Mouse (Mus musculus): Measurements from ENCODE around the gene Bcar3. TPM values are rescaled to one million over a fixed set of nuclear protein-coding genes. Genes with fewer than 3 reads are reported as not detected.
"Not testable (repeated sequence)": the region's sequence is repeated elsewhere in the genome, so short reads cannot be mapped to it uniquely, and the experiment has no call there.

Gene Bcar3
- polyA plus RNA-seq, 1 experiment = 57.8 TPM

- DNase-seq (ENCODE audit: low read depth) = no peak
These were observed 92.5 kb downstream of the Bcar3 start for GRCm38 (mm10) chr3:122386444-122386843.

DNA sequence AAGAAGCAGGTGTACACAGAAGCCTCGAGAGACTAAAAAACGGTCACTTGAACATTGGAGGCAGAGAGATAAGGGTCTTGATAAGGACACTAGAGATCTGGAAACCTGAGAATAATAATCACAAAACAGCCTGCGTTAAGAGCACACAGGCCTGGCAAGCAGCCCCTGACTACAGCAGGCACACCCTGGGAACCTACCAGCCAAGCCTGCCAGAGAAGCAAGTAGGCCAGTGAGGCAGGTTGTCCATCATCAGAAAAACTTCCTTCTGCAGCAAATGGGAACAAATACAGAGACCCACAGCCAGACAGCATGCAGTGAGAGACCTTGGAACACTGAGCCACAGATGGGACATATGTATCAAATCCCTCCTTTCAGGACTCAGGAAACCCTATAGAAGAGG, 93.8 kb downstream of the Bcar3 start:
- no peak for DNase-seq (ENCODE audit: low read depth)

DNA sequence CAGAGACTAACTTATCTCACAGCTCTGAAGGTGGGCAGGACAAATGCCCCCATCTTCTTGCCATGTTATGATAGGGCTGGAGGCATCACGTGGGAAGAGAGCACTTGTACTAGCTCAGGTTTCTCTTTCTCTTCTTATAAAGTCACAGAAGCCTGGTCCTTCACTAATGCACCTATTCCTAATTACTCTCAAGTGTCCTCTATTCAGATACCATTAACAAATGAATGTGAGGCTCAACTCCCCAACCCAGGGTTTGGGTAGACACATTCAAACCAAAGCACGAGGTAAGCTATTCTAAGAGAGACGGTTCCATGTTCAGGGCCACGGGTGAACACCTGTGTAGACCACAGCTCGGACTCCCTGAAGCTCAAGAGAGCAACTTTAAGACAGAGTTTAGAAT, 96.0 kb downstream of the Bcar3 start:
- DNase-seq (ENCODE audit: low read depth) = no peak

GRCm38 (mm10) chr3:122391098-122391497, 97.2 kb downstream of the Bcar3 start:
- DNase-seq (ENCODE audit: low read depth) = no peak

GRCm38 (mm10) chr3:122391816-122392215, 97.9 kb downstream of the Bcar3 start:
- no peak for DNase-seq (ENCODE audit: low read depth)

DNA sequence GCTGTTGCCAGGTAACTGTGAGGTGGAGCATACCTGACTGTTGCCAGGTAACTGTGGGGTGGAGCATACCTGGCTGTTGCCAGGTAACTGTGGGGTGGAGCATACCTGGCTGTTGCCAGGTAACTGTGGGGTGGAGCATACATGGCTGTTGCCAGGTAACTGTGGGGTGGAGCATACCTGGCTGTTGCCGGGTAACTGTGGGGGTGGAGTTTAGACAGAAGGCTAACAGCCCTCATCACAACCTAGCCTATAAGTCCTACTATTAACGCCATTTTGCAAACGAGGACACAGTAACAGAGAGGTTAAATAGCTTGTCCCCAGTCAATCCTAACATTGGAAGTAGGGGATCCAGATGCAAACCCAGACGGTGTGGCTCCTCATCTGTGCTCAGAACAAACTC, 99.5 kb downstream of the Bcar3 start:
- DNase-seq (ENCODE audit: low read depth) = not testable (repeated sequence)

DNA sequence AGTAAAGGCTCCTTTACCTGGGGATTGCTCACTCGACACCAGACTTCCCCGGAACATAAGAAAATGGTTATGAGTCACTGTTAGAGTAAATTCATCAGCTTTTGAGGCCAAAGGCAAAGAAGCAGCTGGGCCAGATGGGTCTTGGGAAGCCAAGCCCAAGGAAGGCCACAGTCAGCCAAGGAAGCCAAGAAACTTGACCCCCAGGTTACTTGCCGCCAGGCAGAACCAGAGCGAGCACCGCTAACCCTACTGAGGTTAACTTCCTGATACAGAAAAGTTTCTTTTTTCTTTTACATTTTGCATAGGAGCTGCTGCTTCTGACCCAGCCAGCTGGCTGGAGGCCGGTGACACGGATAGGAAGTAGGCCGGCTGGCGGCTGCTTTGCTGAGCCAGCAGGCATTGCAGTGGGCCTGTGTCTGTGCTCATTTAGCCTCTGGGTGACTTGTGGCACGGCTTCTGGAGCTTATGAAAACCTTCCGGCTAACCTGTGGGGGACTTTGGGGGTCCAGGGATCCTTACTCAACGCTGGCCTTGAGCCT, 100.0 kb downstream of the Bcar3 start:
- no peak for DNase-seq (ENCODE audit: low read depth)

GRCm38 (mm10) chr3:122396957-122397356, 103.0 kb downstream of the Bcar3 start:
- DNase-seq (ENCODE audit: low read depth) = no peak

DNA sequence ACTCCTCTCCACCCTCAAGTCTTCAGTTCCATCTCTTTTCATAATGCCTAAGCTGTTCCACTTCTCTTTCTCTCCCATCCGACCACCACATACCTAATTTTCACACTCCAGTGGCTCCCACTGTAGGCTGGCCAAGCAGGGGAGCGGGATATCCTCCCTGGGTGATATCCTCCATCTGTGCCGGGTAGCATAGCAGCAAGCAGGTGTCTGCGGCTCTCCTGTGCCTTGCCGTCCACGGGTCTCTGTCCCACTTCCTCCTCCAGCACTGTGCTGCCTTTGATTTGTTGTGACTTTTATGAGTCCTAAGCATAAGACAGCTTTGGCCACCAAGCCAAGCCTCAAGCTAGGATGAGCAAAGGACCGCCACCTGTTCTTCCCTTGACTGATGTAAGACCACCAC, 103.5 kb downstream of the Bcar3 start:
- DNase-seq (ENCODE audit: low read depth) = no peak

- no peak for DNase-seq (ENCODE audit: low read depth)
These were observed 107.1 kb downstream of the Bcar3 start for GRCm38 (mm10) chr3:122401011-122401410.

DNA sequence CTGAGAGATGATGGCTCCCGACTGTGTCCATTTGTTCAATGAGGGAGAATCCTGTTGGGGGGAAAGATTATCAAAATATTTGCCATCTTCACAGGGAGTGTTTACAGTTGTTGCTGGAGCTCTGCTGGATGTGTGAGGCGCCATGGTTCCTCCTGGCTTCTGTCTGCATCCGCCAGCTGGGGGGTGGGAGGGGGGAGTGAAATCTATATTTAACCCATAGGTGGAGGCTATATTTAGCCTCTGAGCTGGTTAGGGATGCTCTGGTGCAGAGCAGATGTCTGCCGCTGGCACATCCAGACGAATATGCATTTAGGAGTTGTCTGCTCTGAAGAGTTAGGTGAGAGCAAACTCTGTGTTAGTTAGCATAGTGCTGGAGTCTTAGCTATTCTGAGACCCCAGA, 108.2 kb downstream of the Bcar3 start:
- no peak for DNase-seq (ENCODE audit: low read depth)

- no peak for DNase-seq (ENCODE audit: low read depth)
These were observed 110.1 kb downstream of the Bcar3 start for GRCm38 (mm10) chr3:122403860-122404557.

DNA sequence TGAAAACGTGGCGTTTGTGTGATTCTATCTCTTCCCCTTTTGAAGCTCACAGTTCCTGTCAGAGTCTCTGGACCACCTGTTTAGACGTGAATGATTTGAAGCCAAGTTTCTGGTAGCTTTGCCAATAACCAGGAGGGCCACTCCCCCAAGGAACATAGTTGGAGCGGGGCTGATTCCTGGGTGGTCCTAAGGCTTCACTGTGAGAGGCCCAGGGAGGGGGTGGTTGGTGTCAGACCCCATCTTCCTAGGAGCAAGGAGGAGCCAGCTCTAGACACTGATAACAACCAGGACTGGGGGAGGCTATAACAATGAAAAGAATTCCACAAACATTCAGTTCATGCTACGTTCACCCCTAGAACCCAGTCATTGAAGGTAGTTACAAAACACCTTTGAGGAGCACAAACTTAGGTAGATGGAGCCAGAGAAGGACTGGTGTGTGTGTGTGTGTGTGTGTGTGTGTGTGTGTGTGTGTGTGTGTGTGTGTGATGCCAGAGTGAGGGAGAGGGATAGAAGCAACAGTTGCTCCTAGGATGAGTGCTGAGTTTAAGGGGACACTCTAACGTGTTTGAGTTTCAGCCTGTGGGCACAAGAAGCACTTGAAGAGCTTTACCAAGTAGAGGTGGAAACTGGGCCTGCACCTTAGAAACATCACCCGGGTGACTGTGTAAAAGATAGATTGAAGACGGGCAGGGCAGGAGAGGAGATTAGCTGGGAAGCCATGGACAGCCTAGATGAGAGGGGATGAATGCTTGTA, 111.4 kb downstream of the Bcar3 start:
- no peak for DNase-seq (ENCODE audit: low read depth)

DNA sequence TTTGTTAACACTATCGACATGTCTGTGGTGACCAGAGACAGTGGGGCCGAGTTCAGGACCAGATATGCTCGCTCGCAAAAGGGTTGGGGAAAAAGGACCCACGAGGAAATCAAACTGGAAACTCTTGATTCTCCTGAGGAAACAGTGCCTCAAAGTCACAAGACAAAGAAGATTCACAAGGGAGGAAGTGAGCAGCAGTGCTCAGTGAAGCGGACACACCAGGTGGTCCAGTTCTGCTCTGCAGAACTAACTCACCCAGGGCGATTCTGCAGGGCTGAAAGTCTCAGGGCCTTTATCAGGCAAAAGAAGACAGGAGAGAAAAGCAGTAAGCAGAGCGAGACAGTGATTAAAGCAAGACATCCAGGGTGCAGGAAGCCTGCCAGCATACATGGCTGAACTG, 112.5 kb downstream of the Bcar3 start:
- DNase-seq (ENCODE audit: low read depth) = no peak

DNA sequence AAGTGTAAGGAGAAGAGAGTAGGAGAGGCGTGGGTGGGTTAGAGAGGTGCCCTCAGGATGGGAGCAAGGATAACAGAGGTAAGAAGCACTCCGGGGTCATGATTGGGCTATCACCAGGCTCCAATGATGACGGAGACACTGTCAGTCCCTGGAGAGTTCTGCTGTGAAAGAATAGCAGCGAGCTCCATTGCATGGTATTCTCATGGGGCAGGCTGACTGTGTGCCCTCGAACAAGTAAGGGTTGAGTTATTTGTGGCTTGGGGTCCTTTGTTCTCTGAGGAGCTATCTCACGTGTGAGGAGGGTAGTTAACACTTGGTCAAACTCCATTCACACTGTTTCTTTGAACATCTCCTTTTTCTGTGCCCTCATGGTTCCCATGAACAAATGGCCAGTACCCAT, 113.8 kb downstream of the Bcar3 start:
- no peak for DNase-seq (ENCODE audit: low read depth)

GRCm38 (mm10) chr3:122408798-122409311, 114.9 kb downstream of the Bcar3 start:
- no peak for DNase-seq (ENCODE audit: low read depth)

- no peak for DNase-seq (ENCODE audit: low read depth)
These were observed 117.7 kb downstream of the Bcar3 start for GRCm38 (mm10) chr3:122411590-122411989.

- no peak for DNase-seq (ENCODE audit: low read depth)
These were observed 120.0 kb downstream of the Bcar3 start for GRCm38 (mm10) chr3:122413729-122414561.

GRCm38 (mm10) chr3:122414868-122415267, 120.9 kb downstream of the Bcar3 start:
- no peak for DNase-seq (ENCODE audit: low read depth)

DNA sequence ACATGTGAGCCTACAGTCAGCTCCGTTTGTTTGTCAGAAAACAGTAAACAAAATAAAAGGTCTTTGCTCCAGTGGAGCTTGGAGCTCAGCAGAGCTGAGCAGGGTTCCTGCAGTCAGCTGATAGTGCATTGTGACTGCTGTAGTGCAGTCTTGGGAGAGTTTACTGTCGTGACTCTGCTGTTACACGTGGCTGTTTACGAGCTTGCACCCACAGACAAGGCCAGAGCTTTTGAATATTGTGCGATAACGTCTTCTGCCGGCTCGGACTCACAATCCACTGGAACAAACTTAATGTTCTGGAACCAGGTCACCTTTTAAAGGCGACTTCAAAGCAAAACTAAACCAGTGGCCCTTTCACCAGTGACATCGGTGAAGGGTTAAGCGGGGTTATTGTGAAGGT, 123.5 kb downstream of the Bcar3 start:
- no peak for DNase-seq (ENCODE audit: low read depth)

DNA sequence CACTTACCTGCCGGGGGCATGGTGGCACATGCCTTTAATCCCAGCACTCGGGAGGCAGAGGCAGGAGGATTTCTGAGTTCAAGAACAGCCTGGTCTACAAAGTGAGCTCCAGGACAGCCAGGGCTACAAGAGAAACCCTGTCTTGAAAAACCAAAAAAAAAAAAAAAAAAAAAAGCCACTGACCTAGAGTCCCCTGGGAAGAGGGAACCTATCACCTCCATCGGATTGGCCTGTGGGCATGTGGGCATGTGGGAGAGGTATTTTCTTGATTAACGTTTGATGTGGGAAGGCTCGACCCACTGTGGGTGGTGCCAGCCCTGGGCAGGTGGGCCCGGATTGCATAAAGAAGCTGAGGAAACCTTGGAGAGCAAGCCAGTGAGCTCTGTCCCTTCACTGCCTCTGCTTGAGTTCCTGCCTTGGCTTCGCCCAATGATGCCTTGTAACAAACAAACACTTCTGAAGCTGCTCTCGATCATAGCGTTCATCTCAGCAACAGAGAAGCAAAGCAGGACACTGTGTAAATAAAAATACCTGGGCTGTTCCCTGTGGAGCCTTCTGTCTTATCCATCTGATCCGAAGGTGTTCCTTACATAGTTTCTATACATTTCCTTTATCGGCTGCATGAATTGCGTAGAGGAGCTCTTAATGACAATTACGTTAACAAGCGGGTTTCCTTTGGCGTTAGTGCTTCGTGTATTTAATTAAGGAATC, 124.8 kb downstream of the Bcar3 start:
- DNase-seq (ENCODE audit: low read depth) = no peak

Measured in gonadal fat pad, adult 2 months (tissue).